Mouse (Mus musculus): ENCODE data around the gene Prdm11. TPM values are rescaled to one million over a fixed set of nuclear protein-coding genes. Genes with fewer than 3 reads are reported as not detected.

The Prdm11 gene
- total and polyA plus RNA-seq, 3 experiments, result 0.05 to 1.8 (median 0.06) TPM

DNA sequence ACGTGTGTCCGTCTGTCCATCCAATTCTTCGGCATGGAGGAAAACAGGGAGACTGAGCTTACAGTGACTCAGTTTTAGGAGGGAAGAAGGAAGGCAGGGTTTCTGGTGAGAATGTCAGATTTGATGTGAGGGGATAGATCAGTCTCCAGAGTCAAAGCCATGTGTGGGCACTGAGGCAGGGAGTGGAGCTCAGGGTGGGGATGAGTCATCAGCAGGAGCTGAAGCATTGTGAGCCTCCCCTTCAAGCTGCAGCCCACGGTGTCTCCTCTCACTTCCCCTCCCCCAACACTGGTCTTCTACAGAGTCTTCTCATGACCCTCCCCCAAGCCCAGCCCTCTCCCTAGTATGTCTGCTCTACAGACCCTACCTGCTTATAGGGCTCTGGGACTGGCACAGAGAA is 33.4 kb upstream of the Prdm11 start:
- Histone ChIP-seq H3K27me3 (replicated peaks) (peaks cover 86% of the 10 kb centered on the region), H3K27ac (ENCODE audit: insufficient read depth, low read depth) (no peak overlapping the region), H3K9ac (ENCODE audit: insufficient read depth, low read depth) (no peak overlapping the region), H3K4me2 (ENCODE audit: insufficient read depth, low read depth, poor library complexity, severe bottlenecking) (no peak overlapping the region), H3K36me3 (replicated peaks in 1 of 2; ENCODE audit: control insufficient read depth in 1 of 2, insufficient read depth in 1 of 2, low read length in 1 of 2) (no peaks in the 10 kb centered on the region), H3K4me3 (replicated peaks in 1 of 3; ENCODE audit: low read depth in 2 of 3, low read length in 2 of 3, poor library complexity in 1 of 3) (no peak overlapping the region), H3K4me1 (ENCODE audit: control insufficient read depth in 1 of 2, insufficient read depth in 2 of 2) (0 out of 4 replicates have a peak, but pooled peaks cover 0 to 2% of the 10 kb centered on the region in 2 experiments), H3K79me2 (replicated peaks; ENCODE audit: control insufficient read depth, extremely low read depth, insufficient read depth, poor library complexity, severe bottlenecking) (no peaks in the 10 kb centered on the region), H3K9me3 (replicated peaks; ENCODE audit: low read length) (no peaks in the 10 kb centered on the region)
- dilution Hi-C loops (cut with MboI; ENCODE audit: extremely low pct_ligation_motif_present, extremely low pct_unique_long_range_greater_than_20kb, low sequenced_read_pairs) (no loop called here), in situ Hi-C loops (cut with MboI; ENCODE audit: low pct_ligation_motif_present, low pct_unique_long_range_greater_than_20kb, low sequenced_read_pairs) (no loop called here)
- DNase-seq (ENCODE audit: extremely low read depth), result no peak
- TF ChIP-seq ZMIZ1 (IDR thresholded peaks at IDR 0.05; ENCODE audit: low read depth, low read length), result no peak
- TF ChIP-seq UBTF (IDR thresholded peaks at IDR 0.05; ENCODE audit: low read depth, low read length), result no peak
- no peak for TF ChIP-seq TBP (conservative IDR thresholded peaks at IDR 0.05; ENCODE audit: low read depth, low read length)
- no peak for TF ChIP-seq HCFC1 (IDR thresholded peaks at IDR 0.05; ENCODE audit: low read depth, low read length)
- no peak for TF ChIP-seq ZKSCAN1 (IDR thresholded peaks at IDR 0.05; ENCODE audit: borderline replicate concordance, low read depth, low read length)
- TF ChIP-seq GABPA (IDR thresholded peaks at IDR 0.05; ENCODE audit: insufficient replicate concordance, low read depth, low read length), result no peak
- TF ChIP-seq MYC (IDR thresholded peaks at IDR 0.05; ENCODE audit: low read depth, low read length), result no peak
- TF ChIP-seq ZC3H11A (IDR thresholded peaks at IDR 0.05; ENCODE audit: low read depth, low read length), result no peak
- no peak for TF ChIP-seq PAX5 (IDR thresholded peaks at IDR 0.05; ENCODE audit: low read length)
- TF ChIP-seq KAT2A (IDR thresholded peaks at IDR 0.05; ENCODE audit: insufficient replicate concordance, low read length), result no peak
- no peak for TF ChIP-seq CHD2 (IDR thresholded peaks at IDR 0.05; ENCODE audit: low read length)
- TF ChIP-seq USF1 (IDR thresholded peaks at IDR 0.05; ENCODE audit: low read depth, low read length), result no peak
- no peak for TF ChIP-seq POLR2A (IDR thresholded peaks at IDR 0.05; ENCODE audit: low read depth, low read length)
- TF ChIP-seq JUN (IDR thresholded peaks at IDR 0.05; ENCODE audit: insufficient read depth, low read depth, low read length), result no peak
- no peak for TF ChIP-seq IRF4 (IDR thresholded peaks at IDR 0.05; ENCODE audit: low read depth, low read length)
- no peak for TF ChIP-seq CTCF (conservative IDR thresholded peaks at IDR 0.05 in 1 of 2, IDR thresholded peaks at IDR 0.05 in 1 of 2; ENCODE audit: low read depth in 2 of 2, low read length in 2 of 2)
- no peak for TF ChIP-seq RAD21 (IDR thresholded peaks at IDR 0.05; ENCODE audit: low read depth, low read length)
- TF ChIP-seq JUND (conservative IDR thresholded peaks at IDR 0.05; ENCODE audit: low read depth, low read length), result no peak
- no peak for TF ChIP-seq TCF12 (IDR thresholded peaks at IDR 0.05; ENCODE audit: low read depth, low read length)

DNA sequence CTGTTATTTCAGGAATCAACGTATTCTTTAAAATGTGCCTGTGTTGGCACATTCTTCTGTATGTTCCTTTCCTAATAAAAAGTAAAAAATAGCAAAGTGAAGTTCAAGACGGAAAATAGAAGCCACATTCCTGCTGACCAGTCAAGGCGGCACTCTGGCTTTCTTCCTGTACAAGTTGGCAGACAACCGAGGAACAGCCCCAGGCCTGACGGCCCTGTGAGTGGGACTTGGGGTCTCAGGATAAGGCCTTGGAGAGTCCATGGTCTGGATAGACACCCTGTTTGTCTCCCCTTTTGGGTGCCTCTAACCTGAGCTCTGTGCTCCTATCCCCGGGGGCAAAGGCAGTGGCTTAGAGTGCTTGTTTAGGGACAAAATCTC is 30.6 kb upstream of the Prdm11 start:
- TF ChIP-seq E2F4 (IDR thresholded peaks at IDR 0.05; ENCODE audit: insufficient replicate concordance, low read depth, low read length) (no peak), EP300 (IDR thresholded peaks at IDR 0.05; ENCODE audit: low read length) (no peak), ZNF384 (IDR thresholded peaks at IDR 0.05; ENCODE audit: low read depth, low read length) (no peak), ZMIZ1 (IDR thresholded peaks at IDR 0.05; ENCODE audit: low read depth, low read length) (no peak), BHLHE40 (IDR thresholded peaks at IDR 0.05; ENCODE audit: low read depth, low read length) (no peak), SIN3A (IDR thresholded peaks at IDR 0.05; ENCODE audit: low read length) (no peak), POLR2AphosphoS2 (IDR thresholded peaks at IDR 0.05; ENCODE audit: low read depth, low read length) (no peak), MYC (IDR thresholded peaks at IDR 0.05; ENCODE audit: low read depth, low read length) (no peak), HCFC1 (IDR thresholded peaks at IDR 0.05; ENCODE audit: low read depth, low read length) (no peak), NRF1 (IDR thresholded peaks at IDR 0.05; ENCODE audit: low read depth, low read length) (no peak), GABPA (IDR thresholded peaks at IDR 0.05; ENCODE audit: insufficient replicate concordance, low read depth, low read length) (no peak)
- dilution Hi-C loops (cut with MboI; ENCODE audit: extremely low pct_ligation_motif_present, extremely low pct_unique_long_range_greater_than_20kb, low sequenced_read_pairs) (no loop called here), in situ Hi-C loops (cut with MboI; ENCODE audit: low pct_ligation_motif_present, low pct_unique_long_range_greater_than_20kb, low sequenced_read_pairs) (no loop called here)
- Histone ChIP-seq H3K79me2 (replicated peaks; ENCODE audit: control insufficient read depth, extremely low read depth, insufficient read depth, poor library complexity, severe bottlenecking) (no peaks in the 10 kb centered on the region), H3K27ac (ENCODE audit: insufficient read depth, low read depth) (no peak overlapping the region), H3K9ac (ENCODE audit: insufficient read depth, low read depth) (no peak overlapping the region), H3K27me3 (replicated peaks) (peaks cover 82% of the 10 kb centered on the region), H3K4me1 (ENCODE audit: control insufficient read depth in 1 of 2, insufficient read depth in 2 of 2) (0 out of 4 replicates have a peak, but pooled peaks cover 0 to 2% of the 10 kb centered on the region in 2 experiments), H3K4me2 (ENCODE audit: insufficient read depth, low read depth, poor library complexity, severe bottlenecking) (no peak overlapping the region), H3K36me3 (replicated peaks in 1 of 2; ENCODE audit: control insufficient read depth in 1 of 2, insufficient read depth in 1 of 2, low read length in 1 of 2) (no peaks in the 10 kb centered on the region), H3K9me3 (replicated peaks; ENCODE audit: low read length) (no peaks in the 10 kb centered on the region), H3K4me3 (replicated peaks in 1 of 3; ENCODE audit: low read depth in 2 of 3, low read length in 2 of 3, poor library complexity in 1 of 3) (no peak overlapping the region)
- DNase-seq (ENCODE audit: extremely low read depth), result no peak

All from CH12.LX (cell line).